Mouse (Mus musculus): ENCODE data around the gene Zfp592.

GRCm38 (mm10) chr7:81020307-81020706 lies 26.8 kb downstream of the Zfp592 start:
- TF ChIP-seq POLR2A (IDR thresholded peaks at IDR 0.05; ENCODE audit: borderline replicate concordance, extremely low read depth, insufficient read depth, insufficient read length, poor library complexity, severe bottlenecking) (no peak), CTCF (IDR thresholded peaks at IDR 0.05; ENCODE audit: borderline replicate concordance, extremely low read depth, insufficient read depth, insufficient read length) (no peak)
